ENCODE assay signal across 9 mouse cellular contexts in genomic region chr2:174905865-174906639, GRCm38 (mm10).
DNase-seq lines count a peak whose midpoint lies in the region; ATAC-seq and TF ChIP-seq lines count a peak whose summit lies in the region.
"Had no signal": no experiment of that assay in that cellular context is flagged by ENCODE, and none has a peak within 500 bp of the region (broad histone marks: within the 10 kb centered on the region; RNA-seq: fewer than 3 reads in every experiment).

No protein-coding gene starts in this region.

- ATAC-seq in liver, embryonic 11.5 days (replicated peaks; ENCODE audit: low FRiP score), result peak; percentile 32; the same call in 1 of the 2 replicates
- ATAC-seq in liver, embryonic 12.5 days, result no peak
- peak; percentile 80 for ATAC-seq in forebrain, embryonic 13.5 days
- peak; percentile 72; the same call in 1 of the 2 replicates for ATAC-seq in intestine, embryonic 16.5 days
- ATAC-seq in liver, embryonic 14.5 days (ENCODE audit: insufficient read depth), result no peak
- peak; percentile 40; the same call in 1 of the 2 replicates for ATAC-seq in neural tube, embryonic 13.5 days (ENCODE audit: low read depth)

- H3K4me2 ChIP-seq in liver, embryonic 11.5 days, result no peak overlapping the region
- no peak overlapping the region for H3K4me2 ChIP-seq in liver, embryonic 12.5 days
- H3K4me2 ChIP-seq in forebrain, embryonic 13.5 days, result no peak overlapping the region
- H3K4me2 ChIP-seq in intestine, embryonic 16.5 days (ENCODE audit: low read depth, low read length), result no peak overlapping the region
- H3K4me2 ChIP-seq in liver, embryonic 14.5 days (ENCODE audit: low read depth), result no peak overlapping the region
- no peak overlapping the region for H3K4me2 ChIP-seq in neural tube, embryonic 13.5 days
- H3K4me2 ChIP-seq: liver, embryonic 15.5 days had no signal

- no peak overlapping the region for H3K27ac ChIP-seq in liver, embryonic 11.5 days (ENCODE audit: low read depth, low read length)
- H3K27ac ChIP-seq in liver, embryonic 12.5 days, result no peak overlapping the region
- no peak overlapping the region for H3K27ac ChIP-seq in forebrain, embryonic 13.5 days
- H3K27ac ChIP-seq in intestine, embryonic 16.5 days (ENCODE audit: low read length), result no peak overlapping the region
- no peak overlapping the region for H3K27ac ChIP-seq in liver, embryonic 14.5 days
- H3K27ac ChIP-seq in neural tube, embryonic 13.5 days (replicated peaks), result no peak overlapping the region
- H3K27ac ChIP-seq: liver, embryonic 15.5 days had no signal

- H3K36me3 ChIP-seq in liver, embryonic 11.5 days (ENCODE audit: control insufficient read depth, insufficient read depth, low read length), result no peaks in the 10 kb centered on the region
- H3K36me3 ChIP-seq in liver, embryonic 12.5 days, result no peaks in the 10 kb centered on the region
- no peaks in the 10 kb centered on the region for H3K36me3 ChIP-seq in forebrain, embryonic 13.5 days (ENCODE audit: poor library complexity, severe bottlenecking)
- no peaks in the 10 kb centered on the region for H3K36me3 ChIP-seq in intestine, embryonic 16.5 days (ENCODE audit: control insufficient read depth, insufficient read depth, low read length)
- no peaks in the 10 kb centered on the region for H3K36me3 ChIP-seq in liver, embryonic 14.5 days (replicated peaks; ENCODE audit: control insufficient read depth, insufficient read depth, low read depth)
- no peaks in the 10 kb centered on the region for H3K36me3 ChIP-seq in neural tube, embryonic 13.5 days
- H3K36me3 ChIP-seq: liver, embryonic 15.5 days had no signal

- H3K4me3 ChIP-seq in liver, embryonic 11.5 days (ENCODE audit: low read depth, low read length), result no peak overlapping the region
- H3K4me3 ChIP-seq in liver, embryonic 12.5 days, result no peak overlapping the region
- no peak overlapping the region for H3K4me3 ChIP-seq in forebrain, embryonic 13.5 days
- no peak overlapping the region for H3K4me3 ChIP-seq in intestine, embryonic 16.5 days (ENCODE audit: low read length)
- no peak overlapping the region for H3K4me3 ChIP-seq in liver, embryonic 14.5 days (ENCODE audit: insufficient read depth in 1 of 2, low read depth in 2 of 2, low read length in 2 of 2)
- no peak overlapping the region for H3K4me3 ChIP-seq in neural tube, embryonic 13.5 days
- H3K4me3 ChIP-seq: liver, embryonic 15.5 days had no signal

- DNase-seq in liver, embryonic 11.5 days (ENCODE audit: low spot score), result no peak
- peak; percentile 62 for DNase-seq in NIH3T3 (ENCODE audit: low read depth)
- DNase-seq in liver, embryonic 14.5 days (ENCODE audit: low read depth in 3 of 3, low spot score in 3 of 3), result peak in 1 of 3 experiments; percentile 4
- no peak for DNase-seq in gastrocnemius, postnatal 25 days

- H3K9me3 ChIP-seq in liver, embryonic 11.5 days (ENCODE audit: control insufficient read depth, low read length), result no peaks in the 10 kb centered on the region
- H3K9me3 ChIP-seq in liver, embryonic 12.5 days (replicated peaks), result no peaks in the 10 kb centered on the region
- H3K9me3 ChIP-seq in forebrain, embryonic 13.5 days (replicated peaks), result no peaks in the 10 kb centered on the region
- H3K9me3 ChIP-seq in intestine, embryonic 16.5 days (ENCODE audit: control insufficient read depth, low read length), result no peaks in the 10 kb centered on the region
- no peaks in the 10 kb centered on the region for H3K9me3 ChIP-seq in liver, embryonic 14.5 days (ENCODE audit: control insufficient read depth, low read length)
- H3K9me3 ChIP-seq in neural tube, embryonic 13.5 days, result no peaks in the 10 kb centered on the region
- H3K9me3 ChIP-seq: liver, embryonic 15.5 days had no signal

- WGBS in liver, embryonic 11.5 days, result 45% methylated on average over 6 of the region's 6 CpGs
- WGBS in liver, embryonic 12.5 days (ENCODE audit: insufficient replicate concordance), result 41% methylated on average over 6 of the region's 6 CpGs
- whole genome bisulfite sequencing in forebrain, embryonic 13.5 days, result 27% methylated on average over 6 of the region's 6 CpGs
- 48% methylated on average over 6 of the region's 6 CpGs for WGBS in intestine, embryonic 16.5 days
- WGBS in liver, embryonic 14.5 days (ENCODE audit: insufficient replicate concordance), result 28% methylated on average over 6 of the region's 6 CpGs
- WGBS in neural tube, embryonic 13.5 days, result 38% methylated on average over 6 of the region's 6 CpGs

- H3K9ac ChIP-seq in liver, embryonic 11.5 days (ENCODE audit: low read depth, low read length), result no peak overlapping the region
- no peak overlapping the region for H3K9ac ChIP-seq in liver, embryonic 12.5 days
- no peak overlapping the region for H3K9ac ChIP-seq in forebrain, embryonic 13.5 days
- no peak overlapping the region for H3K9ac ChIP-seq in intestine, embryonic 16.5 days (ENCODE audit: low read depth, low read length)
- H3K9ac ChIP-seq in liver, embryonic 14.5 days (replicated peaks), result no peak overlapping the region
- no peak overlapping the region for H3K9ac ChIP-seq in neural tube, embryonic 13.5 days
- H3K9ac ChIP-seq: liver, embryonic 15.5 days had no signal

- no peaks in the 10 kb centered on the region for H3K4me1 ChIP-seq in liver, embryonic 11.5 days (replicated peaks; ENCODE audit: control insufficient read depth, insufficient read depth, low read length)
- H3K4me1 ChIP-seq in liver, embryonic 12.5 days, result no peaks in the 10 kb centered on the region
- H3K4me1 ChIP-seq in forebrain, embryonic 13.5 days, result no peaks in the 10 kb centered on the region
- no peaks in the 10 kb centered on the region for H3K4me1 ChIP-seq in intestine, embryonic 16.5 days (ENCODE audit: control insufficient read depth, insufficient read depth, low read length)
- no peaks in the 10 kb centered on the region for H3K4me1 ChIP-seq in liver, embryonic 14.5 days (replicated peaks; ENCODE audit: control insufficient read depth in 2 of 2, insufficient read depth in 2 of 2, low read length in 1 of 2)
- no peaks in the 10 kb centered on the region for H3K4me1 ChIP-seq in neural tube, embryonic 13.5 days (replicated peaks)
- H3K4me1 ChIP-seq: liver, embryonic 15.5 days had no signal

- H3K27me3 ChIP-seq in liver, embryonic 11.5 days (replicated peaks; ENCODE audit: control insufficient read depth, insufficient read depth, low read length), result no peaks in the 10 kb centered on the region
- no peaks in the 10 kb centered on the region for H3K27me3 ChIP-seq in liver, embryonic 12.5 days (replicated peaks)
- H3K27me3 ChIP-seq in forebrain, embryonic 13.5 days, result no peaks in the 10 kb centered on the region; the same call in 1 of the 2 replicates
- H3K27me3 ChIP-seq in intestine, embryonic 16.5 days (replicated peaks; ENCODE audit: control insufficient read depth, insufficient read depth, low read length), result no peaks in the 10 kb centered on the region
- no peaks in the 10 kb centered on the region for H3K27me3 ChIP-seq in liver, embryonic 14.5 days (ENCODE audit: control insufficient read depth, insufficient read depth, low read length)
- H3K27me3 ChIP-seq in neural tube, embryonic 13.5 days, result no peaks in the 10 kb centered on the region
- H3K27me3 ChIP-seq: liver, embryonic 15.5 days had no signal

- no peak for TF ChIP-seq EP300 in liver, embryonic 14.5 days (IDR thresholded peaks at IDR 0.05; ENCODE audit: low read depth)

- peak; percentile 55 for TF ChIP-seq CTCF in liver, embryonic 14.5 days (IDR thresholded peaks at IDR 0.05; ENCODE audit: low read depth)

Comparison
In these comparisons a context has a peak if more than half of its experiments do, and no peak if none do; other contexts are left out.
1. ATAC-seq: peak in liver, embryonic 11.5 days (single experiment), forebrain, embryonic 13.5 days (single experiment), intestine, embryonic 16.5 days (single experiment) and neural tube, embryonic 13.5 days (single experiment); none in liver, embryonic 12.5 days (single experiment) and liver, embryonic 14.5 days (single experiment).